Mouse (Mus musculus) lung, postnatal 0 days (tissue): ENCODE data around the gene C530025M09Rik. TPM values are rescaled to one million over a fixed set of nuclear protein-coding genes. Genes with fewer than 3 reads are reported as not detected.

ENCODE experiments used
- ATAC-seq: fragments of 200-750 bp; cut with Nextera tagmentation; 2 replicates; pipeline ENCODE4 v1.8.0; 2017; ENCODE audit warnings: moderate library complexity
- DNase-seq: peaks from one replicate; pipeline ENCODE4 v3.0.0-alpha.2; 2016; ENCODE audit warnings: low spot score
- H3K27ac ChIP-seq: fragments of 300-500 bp; sonication (generic); 2 replicates; pipeline ENCODE4 v1.5.1; 2014; ENCODE audit warnings: antibody characterized with exemption, mild to moderate bottlenecking, low read length, mixed read lengths
- H3K27me3 ChIP-seq: fragments of 300-500 bp; sonication (generic); replicated peaks from 2 replicates; pipeline ENCODE4 v1.6.1; 2014; ENCODE audit warnings: low read length, mixed read lengths; ENCODE audit not compliant: insufficient read depth
- H3K36me3 ChIP-seq: fragments of 300-500 bp; sonication (generic); 2 replicates; pipeline ENCODE4 v1.6.1; 2014; ENCODE audit warnings: low read length, mixed read lengths; ENCODE audit not compliant: insufficient read depth
- H3K4me1 ChIP-seq: fragments of 300-500 bp; sonication (generic); 2 replicates; pipeline ENCODE4 v1.6.1; 2014; ENCODE audit warnings: antibody characterized with exemption, low read depth, low read length, mixed read lengths; ENCODE audit not compliant: insufficient read depth
- H3K4me2 ChIP-seq: fragments of 300-500 bp; sonication (generic); replicated peaks from 2 replicates; pipeline ENCODE4 v1.6.1; 2014; ENCODE audit warnings: low read depth, mild to moderate bottlenecking, low read length, moderate library complexity, mixed read lengths
- H3K4me3 ChIP-seq: fragments of 300-500 bp; sonication (generic); 2 replicates; pipeline ENCODE4 v1.5.1; 2014; ENCODE audit warnings: low read depth, low read length
- H3K9ac ChIP-seq: fragments of 300-500 bp; sonication (generic); replicated peaks from 2 replicates; pipeline ENCODE4 v1.6.1; 2014; ENCODE audit warnings: low read depth, mild to moderate bottlenecking
- H3K9me3 ChIP-seq: fragments of 300-500 bp; sonication (generic); 2 replicates; pipeline ENCODE4 v1.6.1; 2016; ENCODE audit warnings: low read length, mixed read lengths
- CTCF ChIP-seq: IDR thresholded peaks from 2 replicates; pipeline ENCODE4 v1.5.1; 2016; ENCODE audit warnings: antibody characterized with exemption, mild to moderate bottlenecking
- EP300 ChIP-seq: IDR thresholded peaks from 2 replicates; pipeline ENCODE4 v1.6.1; 2016; ENCODE audit warnings: antibody characterized with exemption, mild to moderate bottlenecking, control low read depth
- WGBS: fragments of 180-500 bp; shearing (Covaris S2); extraction: QIAGEN DNeasy Blood & Tissue Kit; methylation state at CpG from one replicate; pipeline ENCODE4 v1.1.7; 2014; 5-methylcytosine and 5-hydroxymethylcytosine counted together
- polyA plus RNA-seq: library from polyadenylated mRNA; unstranded; fragments of >200 nt; fragmentation: Nextera tagmentation; extraction: Ambion mirVana; gene quantifications from 2 replicates; pipeline ENCODE4 v1.2.1, GENCODE M21; 2015

The C530025M09Rik gene
- polyA plus RNA-seq, 1 experiment from 2014 or later: not detected

GRCm38 (mm10) chr2:149812899-149813298 lies 18.1 kb downstream of the C530025M09Rik start:
- WGBS: 76% methylated on average over 2 of the region's 2 CpGs
- Histone ChIP-seq H3K4me2 (no peak overlapping the region), H3K27me3 (no peaks in the 10 kb centered on the region), H3K36me3 (no peaks in the 10 kb centered on the region), H3K27ac (no peak overlapping the region), H3K9me3 (no peaks in the 10 kb centered on the region), H3K4me3 (no peak overlapping the region), H3K9ac (no peak overlapping the region), H3K4me1 (no peaks in the 10 kb centered on the region)
- ATAC-seq (no peak), DNase-seq (no peak)
- TF ChIP-seq CTCF (no peak), EP300 (no peak)

- no peaks in the 10 kb centered on the region for H3K27me3 ChIP-seq
- WGBS: 88% methylated on average over 2 of the region's 2 CpGs
- H3K4me3 ChIP-seq: no peak overlapping the region
- no peak overlapping the region for H3K4me2 ChIP-seq
- H3K9ac ChIP-seq: no peak overlapping the region
- no peak for DNase-seq
- H3K9me3 ChIP-seq: no peaks in the 10 kb centered on the region
- no peak for ATAC-seq
- no peaks in the 10 kb centered on the region for H3K36me3 ChIP-seq
- no peak overlapping the region for H3K27ac ChIP-seq
- TF ChIP-seq CTCF (no peak), EP300 (no peak)
- no peaks in the 10 kb centered on the region for H3K4me1 ChIP-seq
Observed at GRCm38 (mm10) chr2:149805256-149805655, 25.8 kb downstream of the C530025M09Rik start.

GRCm38 (mm10) chr2:149804599-149805140 lies 26.3 kb downstream of the C530025M09Rik start:
- Histone ChIP-seq H3K27me3 (no peaks in the 10 kb centered on the region), H3K36me3 (no peaks in the 10 kb centered on the region), H3K9ac (no peak overlapping the region), H3K9me3 (no peaks in the 10 kb centered on the region), H3K4me1 (no peaks in the 10 kb centered on the region), H3K27ac (no peak overlapping the region), H3K4me2 (no peak overlapping the region), H3K4me3 (no peak overlapping the region)
- 51% methylated on average over 3 of the region's 3 CpGs for WGBS
- ATAC-seq: peak; percentile 81
- TF ChIP-seq CTCF (no peak), EP300 (peak; percentile 9; the same call in 1 of the 2 replicates)
- peak; percentile 52 for DNase-seq

- TF ChIP-seq CTCF (no peak), EP300 (no peak)
- H3K27me3 ChIP-seq: no peaks in the 10 kb centered on the region
- H3K4me3 ChIP-seq: no peak overlapping the region
- H3K36me3 ChIP-seq: no peaks in the 10 kb centered on the region
- no peak for DNase-seq
- H3K27ac ChIP-seq: no peak overlapping the region
- no peaks in the 10 kb centered on the region for H3K9me3 ChIP-seq
- 11% methylated on average over 3 of the region's 3 CpGs for WGBS
- no peaks in the 10 kb centered on the region for H3K4me1 ChIP-seq
- no peak overlapping the region for H3K4me2 ChIP-seq
- no peak for ATAC-seq
- no peak overlapping the region for H3K9ac ChIP-seq
Observed at GRCm38 (mm10) chr2:149798613-149799012, 32.4 kb downstream of the C530025M09Rik start.

Other genes starting within 250 kb of the C530025M09Rik start
- gene Syndig1, start 2.0 kb downstream of the C530025M09Rik start, polyA plus RNA-seq: 0.68 and 1.2 TPM in 2 replicates